Mouse (Mus musculus) effector memory CD4-positive, alpha-beta T cell, adult 5 months (primary cell): ENCODE measurements around the gene Fam204a. TPM values are rescaled to one million over a fixed set of nuclear protein-coding genes. Genes with fewer than 3 reads are reported as not detected.

ENCODE experiments used
- polyA plus RNA-seq: library from polyadenylated mRNA; unstranded; fragments of 100-300 nt; shearing (Covaris generic); gene quantifications from one replicate; pipeline ENCODE4 v1.2.1, GENCODE M21; 2017

Gene Fam204a
- polyA plus RNA-seq, result 65.5 TPM

DNA sequence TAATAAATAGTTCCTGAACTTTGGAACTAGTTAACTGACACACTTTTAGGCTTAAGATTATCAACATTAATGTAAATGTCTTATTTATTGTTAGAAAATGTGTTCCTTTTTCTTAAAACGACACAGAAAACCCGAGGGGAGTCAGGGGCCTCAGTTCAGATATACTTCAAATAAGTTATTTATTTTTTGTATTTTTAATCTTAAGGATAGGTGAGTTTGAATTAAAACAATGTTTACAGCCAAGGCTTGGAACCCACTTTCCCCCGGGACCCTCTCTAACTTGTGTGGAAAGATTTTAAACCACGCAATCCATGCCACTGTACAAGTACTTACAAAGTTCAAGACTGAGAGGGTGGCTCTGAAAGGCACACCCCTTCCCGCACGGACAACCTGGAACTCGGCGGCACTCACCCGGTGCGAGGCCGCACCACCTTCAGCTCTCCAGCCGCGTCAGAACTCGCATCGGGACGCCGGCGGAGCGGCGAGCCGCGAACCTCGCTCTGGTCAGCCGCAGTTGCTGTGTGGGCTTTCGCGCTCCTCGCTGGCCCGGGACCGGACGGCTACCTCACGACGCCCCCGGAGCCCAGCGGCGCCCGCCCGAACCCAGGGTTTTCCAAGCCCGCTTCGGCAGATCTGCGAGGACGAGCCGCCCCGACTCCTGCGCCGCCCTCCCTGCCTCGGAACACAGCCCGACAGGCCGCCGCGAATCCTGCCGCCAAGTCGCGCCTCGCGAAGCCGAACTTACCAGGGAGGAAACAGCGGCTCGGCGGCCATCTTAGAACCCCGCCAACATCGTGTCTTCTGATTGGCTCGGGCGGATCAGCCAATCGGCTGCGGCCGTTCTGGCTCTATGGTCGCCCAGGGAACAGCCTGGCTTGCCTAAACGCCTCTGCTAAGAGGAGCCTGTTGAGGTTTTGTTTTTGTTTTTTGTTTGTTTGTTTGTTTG, at the start of gene Fam204a:
Gene Fam204a, minus strand, starts transcription at position 803 of the 946 bp plus-strand sequence.

Other genes with a start within 250 kb of the Fam204a start
- not detected for gene Prlhr, start 241.6 kb upstream of the Fam204a start, polyA plus RNA-seq